Mouse (Mus musculus): Measurements from ENCODE around the gene Sparc.
A peak's percentile ranks its signal among the peaks of the same experiment; 100 is the strongest.

- TF ChIP-seq CTCF (IDR thresholded peaks at IDR 0.05; ENCODE audit: low read depth, low read length): peak; percentile 39
- TF ChIP-seq POLR2A (IDR thresholded peaks at IDR 0.05; ENCODE audit: extremely low read depth, insufficient read depth, low read length): no peak
Observed at GRCm38 (mm10) chr11:55444772-55445171, 21.8 kb upstream of the Sparc start.
